Mouse (Mus musculus) MEL (cell line): ENCODE results near the gene Pdcl2. TPM values are rescaled to one million over a fixed set of nuclear protein-coding genes. Genes with fewer than 3 reads are reported as not detected.

Source experiments
- DNase-seq: peaks from one replicate; pipeline ENCODE4 v3.0.0; 2011; ENCODE audit warnings: low read depth, low spot score
- H3K27ac ChIP-seq: 2 replicates; pipeline ENCODE4 v1.5.1; 2012; ENCODE audit warnings: low read depth, mild to moderate bottlenecking, control low read depth, low read length, moderate library complexity; ENCODE audit not compliant: control insufficient read depth
- H3K27me3 ChIP-seq, 2 experiments: fragments of 150-350 bp in 1 of 2; sonication (generic) in 1 of 2; 2 replicates each; pipeline ENCODE4 v1.6.1; 2012; ENCODE audit warnings: low read length in 2 of 2, mild to moderate bottlenecking in 2 of 2, improper control_type of control experiment in 1 of 2, moderate library complexity in 1 of 2; ENCODE audit not compliant: insufficient read depth in 2 of 2, control insufficient read depth in 1 of 2
- H3K36me3 ChIP-seq, 2 experiments: 2 replicates each; pipeline ENCODE4 v1.6.1; 2012 to 2014; ENCODE audit warnings: low read length in 2 of 2, improper control_type of control experiment in 1 of 2, inconsistent platforms in 1 of 2, mild to moderate bottlenecking in 1 of 2; ENCODE audit not compliant: insufficient read depth in 2 of 2, control insufficient read depth in 1 of 2
- H3K4me1 ChIP-seq, 2 experiments: fragments of 150-350 bp in 1 of 2; sonication (generic) in 1 of 2; 2 replicates each; pipeline ENCODE4 v1.6.1; 2012; ENCODE audit warnings: low read length in 2 of 2, improper control_type of control experiment in 1 of 2, mild to moderate bottlenecking in 1 of 2; ENCODE audit not compliant: insufficient read depth in 2 of 2, control insufficient read depth in 1 of 2
- H3K4me3 ChIP-seq, 2 experiments: fragments of 150-350 bp in 1 of 2; sonication (generic) in 1 of 2; 2 replicates each; pipeline ENCODE4 v1.5.1; 2012; ENCODE audit warnings: low read depth in 2 of 2, low read length in 2 of 2, mild to moderate bottlenecking in 2 of 2, moderate library complexity in 2 of 2, control low read depth in 1 of 2, improper control_type of control experiment in 1 of 2; ENCODE audit not compliant: control insufficient read depth in 1 of 2, insufficient read depth in 1 of 2
- H3K79me2 ChIP-seq: 2 replicates; pipeline ENCODE4 v1.6.1; 2012; ENCODE audit warnings: mild to moderate bottlenecking, low read length, moderate library complexity; ENCODE audit not compliant: control insufficient read depth, poor library complexity, insufficient read depth
- H3K9ac ChIP-seq: 2 replicates; pipeline ENCODE4 v1.6.1; 2012; ENCODE audit warnings: low read depth, mild to moderate bottlenecking, control low read depth, low read length, moderate library complexity; ENCODE audit not compliant: control insufficient read depth, poor library complexity, severe bottlenecking
- H3K9me3 ChIP-seq: fragments of 150-350 bp; sonication (generic); replicated peaks from 2 replicates; pipeline ENCODE4 v1.6.1; 2012; ENCODE audit warnings: mild to moderate bottlenecking, low read length, improper control_type of control experiment, moderate library complexity; ENCODE audit not compliant: insufficient read depth
- BHLHE40 ChIP-seq: IDR thresholded peaks from 2 replicates; pipeline ENCODE4 v1.6.1; 2012; ENCODE audit warnings: low read depth, mild to moderate bottlenecking, inconsistent platforms, low read length, improper control_type of control experiment, borderline replicate concordance
- CHD1 ChIP-seq: IDR thresholded peaks from 2 replicates; pipeline ENCODE4 v1.6.1; 2012; ENCODE audit warnings: low read depth, mild to moderate bottlenecking, inconsistent platforms, low read length, improper control_type of control experiment
- CHD2 ChIP-seq: IDR thresholded peaks from 2 replicates; pipeline ENCODE4 v1.6.1; 2011; ENCODE audit warnings: low read length, improper control_type of control experiment
- CTCF ChIP-seq, 3 experiments: IDR thresholded peaks in 2 of 3; conservative IDR thresholded peaks in 1 of 3; 2 replicates each; pipeline ENCODE4 v1.5.1; 2011 to 2012; ENCODE audit warnings: low read length in 3 of 3, low read depth in 2 of 3, mild to moderate bottlenecking in 2 of 3, improper control_type of control experiment in 1 of 3, inconsistent platforms in 1 of 3, mixed read lengths in 1 of 3, moderate library complexity in 1 of 3; ENCODE audit not compliant: control insufficient read depth in 1 of 3, insufficient read depth in 1 of 3, poor library complexity in 1 of 3, severe bottlenecking in 1 of 3
- EP300 ChIP-seq, 2 experiments: IDR thresholded peaks; 2 replicates each; pipeline ENCODE4 v1.6.1; 2011; ENCODE audit warnings: improper control_type of control experiment in 2 of 2, low read length in 2 of 2, low read depth in 1 of 2, mild to moderate bottlenecking in 1 of 2
- GABPA ChIP-seq: IDR thresholded peaks from 2 replicates; pipeline ENCODE4 v1.6.1; 2012; ENCODE audit warnings: low read depth, mild to moderate bottlenecking, inconsistent platforms, low read length, improper control_type of control experiment, moderate library complexity
- GATA1 ChIP-seq: IDR thresholded peaks from 2 replicates; pipeline ENCODE4 v1.6.1; 2011; ENCODE audit warnings: low read depth, low read length, improper control_type of control experiment
- KAT2A ChIP-seq: conservative IDR thresholded peaks from 2 replicates; pipeline ENCODE4 v1.6.1; 2012; ENCODE audit warnings: low read depth, low read length, improper control_type of control experiment, inconsistent platforms
- MAFK ChIP-seq: IDR thresholded peaks from 2 replicates; pipeline ENCODE4 v1.6.1; 2011; ENCODE audit warnings: low read depth, mild to moderate bottlenecking, low read length, improper control_type of control experiment, borderline replicate concordance
- MAX ChIP-seq: IDR thresholded peaks from 2 replicates; pipeline ENCODE4 v1.6.1; 2011; ENCODE audit warnings: low read length, improper control_type of control experiment
- MAZ ChIP-seq: IDR thresholded peaks from 2 replicates; pipeline ENCODE4 v1.6.1; 2012; ENCODE audit warnings: low read depth, mild to moderate bottlenecking, inconsistent platforms, low read length, improper control_type of control experiment
- MEF2A ChIP-seq: IDR thresholded peaks from 2 replicates; pipeline ENCODE4 v1.6.1; 2014; ENCODE audit warnings: low read depth, mild to moderate bottlenecking, inconsistent platforms, low read length, improper control_type of control experiment; ENCODE audit not compliant: poor library complexity, insufficient replicate concordance, severe bottlenecking; ENCODE audit errors: extremely low read depth
- MXI1 ChIP-seq: IDR thresholded peaks from 2 replicates; pipeline ENCODE4 v1.6.1; 2011; ENCODE audit warnings: mild to moderate bottlenecking, low read depth, low read length, improper control_type of control experiment
- NELFE ChIP-seq: IDR thresholded peaks from 2 replicates; pipeline ENCODE4 v1.6.1; 2011; ENCODE audit warnings: low read depth, low read length, improper control_type of control experiment
- NRF1 ChIP-seq: IDR thresholded peaks from 2 replicates; pipeline ENCODE4 v1.6.1; 2014; ENCODE audit warnings: low read depth, mild to moderate bottlenecking, inconsistent platforms, low read length, improper control_type of control experiment, moderate library complexity; ENCODE audit not compliant: poor library complexity, insufficient read depth, severe bottlenecking
- POLR2A ChIP-seq, 2 experiments: IDR thresholded peaks; 2 replicates each; pipeline ENCODE4 v1.6.1; 2011 to 2012; ENCODE audit warnings: low read length in 2 of 2, mild to moderate bottlenecking in 2 of 2, control low read depth in 1 of 2, improper control_type of control experiment in 1 of 2, low read depth in 1 of 2, moderate library complexity in 1 of 2; ENCODE audit not compliant: control insufficient read depth in 1 of 2, insufficient read depth in 1 of 2, poor library complexity in 1 of 2
- POLR2AphosphoS2 ChIP-seq: IDR thresholded peaks from 2 replicates; pipeline ENCODE4 v1.6.1; 2011; ENCODE audit warnings: low read length, improper control_type of control experiment
- POLR2AphosphoS5 ChIP-seq: IDR thresholded peaks from 2 replicates; pipeline ENCODE4 v1.6.1; 2012; ENCODE audit warnings: low read depth, borderline replicate concordance, mild to moderate bottlenecking, inconsistent platforms, low read length, moderate library complexity, mixed read lengths
- RAD21 ChIP-seq: IDR thresholded peaks from 2 replicates; pipeline ENCODE4 v1.6.1; 2011; ENCODE audit warnings: mild to moderate bottlenecking, low read depth, low read length, improper control_type of control experiment
- SIN3A ChIP-seq: IDR thresholded peaks from 2 replicates; pipeline ENCODE4 v1.6.1; 2012; ENCODE audit warnings: low read length, improper control_type of control experiment, inconsistent platforms
- SMC3 ChIP-seq: IDR thresholded peaks from 2 replicates; pipeline ENCODE4 v1.6.1; 2011; ENCODE audit warnings: low read depth, low read length, improper control_type of control experiment
- TAL1 ChIP-seq: IDR thresholded peaks from 2 replicates; pipeline ENCODE4 v1.6.1; 2012; ENCODE audit warnings: mild to moderate bottlenecking, inconsistent platforms, low read length, moderate library complexity, mixed read lengths
- TBP ChIP-seq: IDR thresholded peaks from 2 replicates; pipeline ENCODE4 v1.8.0; 2011; ENCODE audit warnings: low read depth, low read length, improper control_type of control experiment
- TCF12 ChIP-seq: IDR thresholded peaks from 2 replicates; pipeline ENCODE4 v1.6.1; 2014; ENCODE audit warnings: low read depth, mild to moderate bottlenecking, inconsistent platforms, low read length, improper control_type of control experiment, moderate library complexity
- UBTF ChIP-seq: IDR thresholded peaks from 2 replicates; pipeline ENCODE4 v1.6.1; 2012; ENCODE audit warnings: low read depth, mild to moderate bottlenecking, inconsistent platforms, low read length, improper control_type of control experiment, moderate library complexity, borderline replicate concordance; ENCODE audit not compliant: insufficient read depth
- USF1 ChIP-seq: IDR thresholded peaks from 2 replicates; pipeline ENCODE4 v1.6.1; 2014; ENCODE audit warnings: low read depth, mild to moderate bottlenecking, inconsistent platforms, low read length, improper control_type of control experiment, moderate library complexity
- USF2 ChIP-seq, 2 experiments: IDR thresholded peaks; 2 replicates each; pipeline ENCODE4 v1.6.1; 2011 to 2012; ENCODE audit warnings: improper control_type of control experiment in 2 of 2, low read length in 2 of 2, borderline replicate concordance in 1 of 2, inconsistent platforms in 1 of 2, low read depth in 1 of 2, mild to moderate bottlenecking in 1 of 2; ENCODE audit not compliant: insufficient read depth in 1 of 2
- ZMIZ1 ChIP-seq: IDR thresholded peaks from 2 replicates; pipeline ENCODE4 v1.6.1; 2012; ENCODE audit warnings: low read depth, mild to moderate bottlenecking, inconsistent platforms, low read length, improper control_type of control experiment, moderate library complexity
- polyA plus RNA-seq, 2 experiments: library from polyadenylated mRNA; stranded (reverse) in 1 of 2; unstranded in 1 of 2; fragments of >175 nt in 1 of 2; fragments of >200 nt in 1 of 2; gene quantifications; 2 replicates each; pipeline versions ENCODE4 v1.2.1 to v1.2.4; 2012; ENCODE audit warnings: low replicate concordance in 2 of 2, low read depth in 1 of 2; ENCODE audit not compliant: insufficient read length in 2 of 2, insufficient read depth in 1 of 2, missing spikeins in 1 of 2
- total RNA-seq: library from RNA; depleted of rRNA; stranded (reverse); fragments of 300-350 nt; gene quantifications from 2 replicates; pipeline ENCODE4 v1.2.3, GENCODE M21; 2012

Pdcl2 gene
- total and polyA plus RNA-seq, 3 experiments = not detected

GRCm38 (mm10) chr5:76305616-76306015 lies 25.3 kb downstream of the Pdcl2 start:
- peak; percentile 25 for DNase-seq
- H3K79me2 ChIP-seq = peaks cover 17% of the 10 kb centered on the region
- H3K27ac ChIP-seq = no peak overlapping the region
- H3K4me3 ChIP-seq = peak overlapping the region; percentile 17 to 84; a peak in 3 of 4 replicates
- TF ChIP-seq TAL1 (no peak), KAT2A (no peak)
- peaks cover 3 to 4% of the 10 kb centered on the region in 2 experiments; a peak in 3 of 4 replicates for H3K4me1 ChIP-seq
- H3K9me3 ChIP-seq = no peaks in the 10 kb centered on the region
- H3K9ac ChIP-seq = peak overlapping the region; percentile 83
- H3K36me3 ChIP-seq = peaks cover 0 to 14% of the 10 kb centered on the region in 2 experiments; a peak in 2 of 4 replicates
- H3K27me3 ChIP-seq = peaks cover 1 to 7% of the 10 kb centered on the region in 2 experiments

GRCm38 (mm10) chr5:76304452-76305341 lies 26.3 kb downstream of the Pdcl2 start, which contains the start of gene Clock:
Gene Clock, minus strand, starts transcription at chr5:76304792.
- H3K4me3 ChIP-seq = peak within 1 kb of the TSS; percentile 84 to 94
- H3K4me1 ChIP-seq = peaks cover 3 to 4% of the 10 kb centered on the region in 2 experiments; a peak in 3 of 4 replicates
- H3K9me3 ChIP-seq = no peaks in the 10 kb centered on the region
- peaks cover 1 to 2% of the 10 kb centered on the region in 2 experiments; a peak in 3 of 4 replicates for H3K27me3 ChIP-seq
- H3K36me3 ChIP-seq = peaks cover 2 to 14% of the 10 kb centered on the region in 2 experiments; a peak in 3 of 4 replicates
- H3K27ac ChIP-seq = peak within 1 kb of the TSS; percentile 66
- H3K79me2 ChIP-seq = peaks cover 17% of the 10 kb centered on the region
- peak; percentile 88 for DNase-seq
- peak within 1 kb of the TSS; percentile 83 for H3K9ac ChIP-seq
- TF ChIP-seq NELFE (peak; percentile 72), POLR2A (IDR thresholded peaks at IDR 0.05; ENCODE audit: control insufficient read depth in 1 of 2, insufficient read depth in 1 of 2, low read depth in 1 of 2, low read length in 2 of 2, poor library complexity in 1 of 2) (peak; percentile 64 to 68; a peak in 3 of 4 replicates), TCF12 (0 out of 2 replicates have a peak, but pooled peaks have one; percentile 47), SMC3 (0 out of 2 replicates have a peak, but pooled peaks have one; percentile 3), ZMIZ1 (peak; percentile 82), CHD2 (no peak), GATA1 (no peak), USF2 (IDR thresholded peaks at IDR 0.05; ENCODE audit: borderline replicate concordance in 1 of 2, insufficient read depth in 1 of 2, low read depth in 1 of 2, low read length in 2 of 2) (no peak), EP300 (IDR thresholded peaks at IDR 0.05; ENCODE audit: low read depth in 1 of 2, low read length in 2 of 2) (no peak), MXI1 (peak; percentile 76), CTCF (IDR thresholded peaks at IDR 0.05 in 2 of 3, conservative IDR thresholded peaks at IDR 0.05 in 1 of 3; ENCODE audit: control insufficient read depth in 1 of 3, insufficient read depth in 1 of 3, low read depth in 2 of 3, low read length in 3 of 3, poor library complexity in 1 of 3, severe bottlenecking in 1 of 3) (no peak), MEF2A (no peak), MAZ (peak; percentile 87), CHD1 (no peak), SIN3A (0 out of 2 replicates have a peak, but pooled peaks have one; percentile 57), USF1 (0 out of 2 replicates have a peak, but pooled peaks have one; percentile 13), POLR2AphosphoS5 (no peak), MAX (peak; percentile 78; the same call in 1 of the 2 replicates), TBP (no peak), KAT2A (no peak; the same call in 1 of the 2 replicates), RAD21 (no peak), NRF1 (peak; percentile 94), MAFK (no peak), POLR2AphosphoS2 (peak; percentile 56; the same call in 1 of the 2 replicates), UBTF (no peak), BHLHE40 (no peak), GABPA (no peak), TAL1 (no peak)
